Mouse (Mus musculus) forebrain, postnatal 0 days (tissue): ENCODE results near the gene Guca2b. TPM values are rescaled to one million over a fixed set of nuclear protein-coding genes. Genes with fewer than 3 reads are reported as not detected.

Source experiments
- ATAC-seq: fragments of 200-750 bp; cut with Nextera tagmentation; 2 replicates; pipeline ENCODE4 v1.8.0; 2017; ENCODE audit warnings: mild to moderate bottlenecking, moderate library complexity
- DNase-seq: peaks from one replicate; pipeline ENCODE4 v3.0.0-alpha.2; 2015
- H3K27ac ChIP-seq: fragments of 300-500 bp; sonication (generic); 2 replicates; pipeline ENCODE4 v1.5.1; 2014; ENCODE audit warnings: low read depth, mild to moderate bottlenecking, antibody characterized with exemption, low read length, moderate library complexity, mixed read lengths
- H3K27me3 ChIP-seq: fragments of 300-500 bp; sonication (generic); 2 replicates; pipeline ENCODE4 v1.6.1; 2014; ENCODE audit warnings: mild to moderate bottlenecking, low read length, mixed read lengths; ENCODE audit not compliant: insufficient read depth
- H3K36me3 ChIP-seq: fragments of 300-500 bp; sonication (generic); 2 replicates; pipeline ENCODE4 v1.6.1; 2014; ENCODE audit warnings: mild to moderate bottlenecking, moderate library complexity; ENCODE audit not compliant: insufficient read depth
- H3K4me1 ChIP-seq: fragments of 300-500 bp; sonication (generic); 2 replicates; pipeline ENCODE4 v1.6.1; 2014; ENCODE audit warnings: antibody characterized with exemption; ENCODE audit not compliant: insufficient read depth
- H3K4me2 ChIP-seq: fragments of 300-500 bp; sonication (generic); 2 replicates; pipeline ENCODE4 v1.6.1; 2014; ENCODE audit warnings: low read depth, mild to moderate bottlenecking, moderate library complexity
- H3K4me3 ChIP-seq: fragments of 300-500 bp; sonication (generic); 2 replicates; pipeline ENCODE4 v1.5.1; 2014; ENCODE audit warnings: low read depth, low read length, mixed read lengths
- H3K9ac ChIP-seq: fragments of 300-500 bp; sonication (generic); 2 replicates; pipeline ENCODE4 v1.6.1; 2014; ENCODE audit warnings: mild to moderate bottlenecking
- H3K9me3 ChIP-seq: fragments of 300-500 bp; sonication (generic); 2 replicates; pipeline ENCODE4 v1.6.1; 2016; ENCODE audit warnings: low read length
- CTCF ChIP-seq: sonication (generic); IDR thresholded peaks from 2 replicates; pipeline ENCODE4 v1.5.1; 2016; ENCODE audit warnings: antibody characterized with exemption, control low read depth, low read depth
- WGBS: fragments of 180-500 bp; shearing (Covaris S2); extraction: QIAGEN DNeasy Blood & Tissue Kit; methylation state at CpG from one replicate; pipeline ENCODE4 v1.1.7; 2014; 5-methylcytosine and 5-hydroxymethylcytosine counted together
- polyA plus RNA-seq: library from polyadenylated mRNA; unstranded; fragments of >200 nt; fragmentation: Nextera tagmentation; extraction: Ambion mirVana; gene quantifications from 2 replicates; pipeline ENCODE4 v1.2.1, GENCODE M21; 2015
- total RNA-seq: library from RNA; depleted of rRNA; stranded (reverse); fragments of >200 nt; gene quantifications from 2 replicates; pipeline ENCODE4 v1.2.3, GENCODE M21; 2014

The Guca2b gene
- total and polyA plus RNA-seq, 2 experiments from 2014 or later, result not detected

GRCm38 (mm10) chr4:119682596-119682995, 23.8 kb upstream of the Guca2b start:
- peak; percentile 70 for ATAC-seq

GRCm38 (mm10) chr4:119672685-119673084, 13.9 kb upstream of the Guca2b start:
- H3K9me3 ChIP-seq, result no peaks in the 10 kb centered on the region
- no peaks in the 10 kb centered on the region for H3K27me3 ChIP-seq
- H3K9ac ChIP-seq, result no peak overlapping the region
- peak; percentile 58 for TF ChIP-seq CTCF
- no peak overlapping the region for H3K4me3 ChIP-seq
- no peaks in the 10 kb centered on the region for H3K36me3 ChIP-seq
- no peak overlapping the region for H3K27ac ChIP-seq
- ATAC-seq (0 out of 2 replicates have a peak, but pooled peaks have one; percentile 30), DNase-seq (peak; percentile 34)
- no peak overlapping the region for H3K4me2 ChIP-seq
- WGBS, result 30% methylated on average over 5 of the region's 5 CpGs
- H3K4me1 ChIP-seq, result peaks cover 10% of the 10 kb centered on the region; the same call in 1 of the 2 replicates

More at GRCm38 (mm10) chr4:119682596-119682995, 23.8 kb upstream of the Guca2b start:
- 48% methylated on average over 5 of the region's 5 CpGs for WGBS
- Histone ChIP-seq H3K9me3 (no peaks in the 10 kb centered on the region), H3K4me2 (no peak overlapping the region), H3K4me1 (no peaks in the 10 kb centered on the region), H3K9ac (no peak overlapping the region), H3K27me3 (no peaks in the 10 kb centered on the region), H3K4me3 (no peak overlapping the region), H3K36me3 (no peaks in the 10 kb centered on the region), H3K27ac (no peak overlapping the region)
- TF ChIP-seq CTCF, result no peak
- DNase-seq, result peak; percentile 40

GRCm38 (mm10) chr4:119671164-119671563, 12.4 kb upstream of the Guca2b start:
- H3K9ac ChIP-seq, result no peak overlapping the region
- no peak for TF ChIP-seq CTCF
- no peaks in the 10 kb centered on the region for H3K9me3 ChIP-seq
- H3K4me1 ChIP-seq, result peaks cover 10% of the 10 kb centered on the region; the same call in 1 of the 2 replicates
- WGBS, result 85% methylated on average over 9 of the region's 9 CpGs
- peak overlapping the region; percentile 77 for H3K27ac ChIP-seq
- ATAC-seq, result no peak
- no peak overlapping the region for H3K4me2 ChIP-seq
- no peaks in the 10 kb centered on the region for H3K27me3 ChIP-seq
- H3K4me3 ChIP-seq, result no peak overlapping the region
- no peaks in the 10 kb centered on the region for H3K36me3 ChIP-seq
- no peak for DNase-seq

- no peak for ATAC-seq
- Histone ChIP-seq H3K27ac (peak overlapping the region; percentile 77), H3K4me1 (peaks cover 10% of the 10 kb centered on the region; the same call in 1 of the 2 replicates), H3K36me3 (no peaks in the 10 kb centered on the region), H3K4me2 (no peak overlapping the region), H3K9ac (no peak overlapping the region), H3K4me3 (no peak overlapping the region), H3K27me3 (no peaks in the 10 kb centered on the region), H3K9me3 (no peaks in the 10 kb centered on the region)
- no peak for TF ChIP-seq CTCF
- 80% methylated on average over 6 of the region's 6 CpGs for WGBS
- peak; percentile 42 for DNase-seq
Measured at GRCm38 (mm10) chr4:119670736-119671135, 12.0 kb upstream of the Guca2b start.

- Histone ChIP-seq H3K4me2 (no peak overlapping the region), H3K27me3 (no peaks in the 10 kb centered on the region), H3K9me3 (no peaks in the 10 kb centered on the region), H3K9ac (0 out of 2 replicates have a peak overlapping the region, but pooled peaks have one; percentile 14), H3K36me3 (no peaks in the 10 kb centered on the region), H3K4me1 (peaks cover 10% of the 10 kb centered on the region; the same call in 1 of the 2 replicates), H3K4me3 (no peak overlapping the region), H3K27ac (peak overlapping the region; percentile 77)
- ATAC-seq, result peak; percentile 82
- peak; percentile 64 for DNase-seq
- WGBS, result 20% methylated on average over 7 of the region's 7 CpGs
- no peak for TF ChIP-seq CTCF
Measured at GRCm38 (mm10) chr4:119670210-119670555, 11.4 kb upstream of the Guca2b start.

- Histone ChIP-seq H3K27ac (peak overlapping the region; percentile 77), H3K36me3 (no peaks in the 10 kb centered on the region), H3K27me3 (no peaks in the 10 kb centered on the region), H3K4me2 (no peak overlapping the region), H3K4me1 (peaks cover 10% of the 10 kb centered on the region; the same call in 1 of the 2 replicates), H3K4me3 (no peak overlapping the region), H3K9ac (0 out of 2 replicates have a peak overlapping the region, but pooled peaks have one; percentile 14), H3K9me3 (no peaks in the 10 kb centered on the region)
- TF ChIP-seq CTCF, result no peak
- DNase-seq (peak; percentile 68), ATAC-seq (peak; percentile 81)
- WGBS, result 53% methylated on average over 10 of the region's 10 CpGs
Measured at GRCm38 (mm10) chr4:119669356-119670209, 10.8 kb upstream of the Guca2b start.

GRCm38 (mm10) chr4:119668596-119668995, 9.8 kb upstream of the Guca2b start:
- no peak for DNase-seq
- no peak overlapping the region for H3K4me3 ChIP-seq
- H3K27me3 ChIP-seq, result no peaks in the 10 kb centered on the region
- no peak overlapping the region for H3K9ac ChIP-seq
- no peak for ATAC-seq
- H3K9me3 ChIP-seq, result no peaks in the 10 kb centered on the region
- H3K36me3 ChIP-seq, result no peaks in the 10 kb centered on the region
- H3K4me2 ChIP-seq, result no peak overlapping the region
- 79% methylated on average over 4 of the region's 4 CpGs for whole genome bisulfite sequencing
- H3K27ac ChIP-seq, result no peak overlapping the region
- H3K4me1 ChIP-seq, result peaks cover 10% of the 10 kb centered on the region; the same call in 1 of the 2 replicates
- no peak for TF ChIP-seq CTCF
